Mouse (Mus musculus) hindbrain, embryonic 12.5 days (tissue): ENCODE data around the gene Upf2. TPM values are rescaled to one million over a fixed set of nuclear protein-coding genes. Genes with fewer than 3 reads are reported as not detected.

Experiments
- ATAC-seq: fragments of 200-750 bp; cut with Nextera tagmentation; 2 replicates; pipeline ENCODE4 v1.8.0; 2017; ENCODE audit warnings: moderate TSS enrichment; ENCODE audit not compliant: low FRiP score
- H3K27ac ChIP-seq: fragments of 300-500 bp; sonication (generic); 2 replicates; pipeline ENCODE4 v1.5.1; 2016; ENCODE audit warnings: mild to moderate bottlenecking
- H3K27me3 ChIP-seq: fragments of 300-500 bp; sonication (generic); 2 replicates; pipeline ENCODE4 v1.6.1; 2016; ENCODE audit warnings: mild to moderate bottlenecking
- H3K36me3 ChIP-seq: fragments of 300-500 bp; sonication (generic); 2 replicates; pipeline ENCODE4 v1.6.1; 2016; ENCODE audit warnings: mild to moderate bottlenecking
- H3K4me1 ChIP-seq: fragments of 300-500 bp; sonication (generic); 2 replicates; pipeline ENCODE4 v1.6.1; 2016
- H3K4me2 ChIP-seq: fragments of 300-500 bp; sonication (generic); replicated peaks from 2 replicates; pipeline ENCODE4 v1.6.1; 2016; ENCODE audit warnings: mild to moderate bottlenecking
- H3K4me3 ChIP-seq: fragments of 300-500 bp; sonication (generic); 2 replicates; pipeline ENCODE4 v1.5.1; 2016; ENCODE audit warnings: mild to moderate bottlenecking
- H3K9ac ChIP-seq: fragments of 300-500 bp; sonication (generic); 2 replicates; pipeline ENCODE4 v1.6.1; 2016; ENCODE audit warnings: mild to moderate bottlenecking, moderate library complexity
- H3K9me3 ChIP-seq: fragments of 300-500 bp; sonication (generic); replicated peaks from 2 replicates; pipeline ENCODE4 v1.6.1; 2016; ENCODE audit warnings: mild to moderate bottlenecking
- WGBS: fragments of 180-500 bp; shearing (Covaris S2); methylation state at CpG from one replicate; pipeline ENCODE4 v1.1.7; 2016; 5-methylcytosine and 5-hydroxymethylcytosine counted together
- polyA plus RNA-seq: library from polyadenylated mRNA; unstranded; fragments of >200 nt; fragmentation: Nextera tagmentation; extraction: Ambion mirVana; gene quantifications from 2 replicates; pipeline ENCODE4 v1.2.1, GENCODE M21; 2016

Upf2 gene
- polyA plus RNA-seq, 1 experiment from 2014 or later = 12.9 TPM

DNA sequence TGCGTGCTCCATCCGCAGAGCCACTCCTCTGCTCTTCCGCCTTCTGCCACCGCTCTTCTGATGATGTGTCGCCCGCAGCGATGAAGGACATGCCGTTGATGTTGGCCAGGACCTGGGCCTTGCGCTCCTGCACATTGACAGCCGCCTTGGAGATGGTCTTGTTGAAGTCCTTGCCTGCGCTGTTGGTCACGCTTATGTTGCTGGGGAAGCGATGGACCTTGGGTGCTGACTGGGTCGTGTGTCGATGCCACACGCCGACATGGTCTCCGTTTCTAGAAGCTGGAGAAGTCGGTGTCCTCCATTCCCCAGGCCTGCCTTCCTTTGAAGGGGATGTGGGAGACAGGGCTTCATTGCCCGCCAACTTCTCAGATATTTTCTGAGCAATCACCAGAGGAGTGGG, 149.5 kb downstream of the Upf2 start:
- H3K4me3 ChIP-seq = peak overlapping the region; percentile 42
- H3K9me3 ChIP-seq = no peaks in the 10 kb centered on the region
- H3K36me3 ChIP-seq = no peaks in the 10 kb centered on the region
- ATAC-seq = no peak
- peak overlapping the region; percentile 58 for H3K9ac ChIP-seq
- H3K27ac ChIP-seq = no peak overlapping the region
- WGBS = 42% methylated on average over 20 of the region's 20 CpGs
- H3K4me1 ChIP-seq = peaks cover 9% of the 10 kb centered on the region
- peaks cover 25% of the 10 kb centered on the region for H3K27me3 ChIP-seq
- H3K4me2 ChIP-seq = peak overlapping the region; percentile 69

DNA sequence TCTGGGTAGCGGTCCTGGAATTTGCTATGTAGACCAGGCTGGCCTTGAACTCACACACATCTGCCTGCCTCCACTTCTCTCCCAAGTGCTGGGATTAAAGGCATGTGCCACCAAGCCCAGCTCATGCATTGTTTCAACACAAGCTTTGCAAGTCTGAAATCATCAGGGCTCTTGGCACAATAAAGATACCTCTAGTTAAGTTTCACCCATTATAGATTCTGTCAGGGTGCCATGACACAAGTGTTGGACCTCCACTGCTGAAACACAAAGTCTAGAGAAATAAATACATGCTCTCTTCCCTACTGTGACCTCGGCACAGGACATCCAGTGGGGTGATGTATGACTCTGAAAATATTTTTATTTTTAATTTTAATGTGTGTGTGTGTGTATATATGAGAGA, 154.2 kb downstream of the Upf2 start:
- Histone ChIP-seq H3K4me3 (no peak overlapping the region), H3K27ac (no peak overlapping the region), H3K36me3 (no peaks in the 10 kb centered on the region), H3K4me2 (no peak overlapping the region), H3K9ac (no peak overlapping the region), H3K4me1 (no peaks in the 10 kb centered on the region; the same call in 1 of the 2 replicates), H3K9me3 (no peaks in the 10 kb centered on the region), H3K27me3 (peaks cover 21% of the 10 kb centered on the region)
- 93% methylated on average over 2 of the region's 2 CpGs for WGBS
- no peak for ATAC-seq

Other genes with a start within 250 kb of the Upf2 start
- 3.3 and 4.1 TPM in 2 replicates for gene Camk1d, start 237.0 kb upstream of the Upf2 start, polyA plus RNA-seq
- 55.7 and 61.0 TPM in 2 replicates for gene Nudt5, start 106.5 kb upstream of the Upf2 start, polyA plus RNA-seq
- 299 and 352 TPM in 2 replicates for gene Cdc123, start 106.3 kb upstream of the Upf2 start, polyA plus RNA-seq
- 1.9 and 3.4 TPM in 2 replicates for gene Gm13199, start 88.5 kb upstream of the Upf2 start, polyA plus RNA-seq
- 89.2 and 91.2 TPM in 2 replicates for gene Sec61a2, start 56.0 kb upstream of the Upf2 start, polyA plus RNA-seq
- 5.3 and 5.6 TPM in 2 replicates for gene Dhtkd1, start 8.7 kb upstream of the Upf2 start, polyA plus RNA-seq
- gene Proser2, start 178.7 kb downstream of the Upf2 start, polyA plus RNA-seq = 6.4 and 6.6 TPM in 2 replicates